Mouse (Mus musculus) monocyte, adult 5-6 weeks (primary cell): ENCODE measurements around the gene Hlx. TPM values are rescaled to one million over a fixed set of nuclear protein-coding genes. Genes with fewer than 3 reads are reported as not detected.
A peak's percentile ranks its signal among the peaks of the same experiment; 100 is the strongest.

ENCODE experiments used
- ATAC-seq: fragments of 153-309, 156-312 bp; replicated peaks from 2 replicates; pipeline ENCODE4 v1.8.0; 2017; ENCODE audit warnings: mild to moderate bottlenecking; ENCODE audit not compliant: low TSS enrichment, insufficient number of reproducible peaks, severe bottlenecking, poor library complexity, low FRiP score
- total RNA-seq: library from RNA; stranded (forward); fragments of 200-1000, 200-491, 200-594 nt; gene quantifications from 3 replicates; pipeline ENCODE4 v1.2.3, GENCODE M21; 2017

The Hlx gene
- 5.3 to 9.2 TPM (median 5.4 TPM) in 3 replicates for total RNA-seq

DNA sequence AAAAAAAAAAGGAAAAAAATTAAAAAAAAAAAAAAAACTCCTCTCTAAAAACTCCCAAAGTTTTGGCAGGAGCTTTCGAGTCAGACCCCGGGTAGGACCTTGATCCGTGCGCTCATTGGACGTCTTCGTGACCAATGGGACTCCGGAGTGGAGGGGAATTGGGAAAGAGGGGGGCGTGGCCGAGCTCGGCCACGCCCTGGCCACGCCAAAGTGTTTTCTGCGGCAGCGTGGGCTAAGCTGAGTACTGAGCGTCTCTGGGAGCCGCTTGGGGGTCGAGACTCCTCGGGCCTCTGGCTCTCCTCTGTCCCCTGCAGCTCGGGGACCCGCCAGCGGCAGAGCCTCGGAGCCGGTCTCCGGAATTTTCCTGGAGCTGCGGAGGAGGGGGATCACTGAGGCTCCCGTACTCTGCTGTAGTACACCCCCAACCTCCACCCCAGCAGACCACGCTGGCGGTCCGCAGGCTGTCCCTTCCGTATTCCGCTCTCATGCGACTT, at the start of gene Hlx:
Gene Hlx (minus strand): TSS at position 64 of the 494 bp plus-strand sequence.
- ATAC-seq = peak; percentile 43; the same call in 1 of the 2 replicates

GRCm38 (mm10) chr1:184782161-184782513, 49.7 kb upstream of the Hlx start:
- ATAC-seq = no peak

DNA sequence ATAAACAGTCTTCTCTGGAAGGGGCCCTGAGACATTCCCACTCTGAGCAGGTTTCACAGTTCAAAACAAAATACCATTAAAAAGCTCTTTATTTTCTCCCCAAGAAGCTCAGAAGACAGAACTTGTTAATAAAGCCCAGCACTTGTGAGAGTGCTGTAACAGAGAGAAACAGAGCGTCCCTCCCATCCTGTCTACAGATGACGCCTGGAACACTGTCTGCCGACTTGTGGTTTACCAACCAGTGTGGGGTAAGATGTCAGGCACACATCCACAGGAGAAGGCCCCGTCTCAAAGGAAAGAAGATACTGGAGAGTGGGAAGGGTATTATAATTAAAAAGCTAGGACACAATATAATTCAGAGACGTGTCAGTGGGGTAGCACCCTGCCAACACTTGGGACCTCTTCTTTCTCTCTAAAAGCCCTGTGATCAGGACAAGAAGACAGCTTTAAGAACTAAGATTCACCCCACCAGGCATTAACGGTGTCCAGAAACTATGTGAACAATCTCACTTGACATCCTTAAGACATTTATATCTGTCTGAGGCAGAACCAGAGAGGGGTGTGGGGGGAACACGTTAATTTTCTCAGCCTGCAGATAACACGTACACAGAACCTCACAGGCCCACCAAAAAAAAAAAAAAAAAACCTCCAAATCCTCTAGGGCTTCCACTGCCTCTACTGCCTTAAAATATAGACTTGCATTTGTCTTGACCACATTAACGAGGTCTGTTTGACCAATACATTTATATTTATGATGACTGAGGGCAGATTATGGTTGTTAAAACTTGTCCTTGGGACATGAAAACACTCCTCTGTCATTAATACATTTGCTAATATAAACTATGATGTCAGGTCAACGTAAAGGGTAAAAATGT, 49.1 kb upstream of the Hlx start:
- ATAC-seq = no peak

- ATAC-seq = no peak
Observed at GRCm38 (mm10) chr1:184778157-184778556, 45.7 kb upstream of the Hlx start.

- ATAC-seq = no peak
Observed at GRCm38 (mm10) chr1:184777061-184777795, 44.8 kb upstream of the Hlx start.

DNA sequence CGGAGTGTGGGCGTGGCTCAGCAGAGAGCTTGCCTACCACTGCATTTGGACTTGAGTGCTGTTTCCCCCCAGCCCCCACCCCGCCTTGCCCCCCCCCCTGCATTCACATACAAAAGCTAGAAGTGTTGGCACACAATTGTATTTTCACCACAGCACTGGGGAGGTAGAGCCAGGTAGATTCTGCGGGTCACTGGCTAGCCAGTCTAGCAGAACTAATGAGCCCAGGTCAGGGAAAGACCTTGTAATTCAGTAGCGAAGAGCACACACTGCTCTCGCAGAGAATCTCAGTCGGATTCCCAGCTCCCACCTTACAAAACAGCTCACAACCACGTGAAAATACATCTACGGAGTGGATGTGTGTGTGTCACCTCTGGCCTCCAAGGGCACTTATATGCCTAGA, 42.9 kb upstream of the Hlx start:
- no peak for ATAC-seq

- no peak for ATAC-seq
Observed at GRCm38 (mm10) chr1:184771891-184772249, 39.5 kb upstream of the Hlx start.

- ATAC-seq = peak; percentile 54; the same call in 1 of the 2 replicates
Observed at GRCm38 (mm10) chr1:184771202-184771890, 38.9 kb upstream of the Hlx start.

DNA sequence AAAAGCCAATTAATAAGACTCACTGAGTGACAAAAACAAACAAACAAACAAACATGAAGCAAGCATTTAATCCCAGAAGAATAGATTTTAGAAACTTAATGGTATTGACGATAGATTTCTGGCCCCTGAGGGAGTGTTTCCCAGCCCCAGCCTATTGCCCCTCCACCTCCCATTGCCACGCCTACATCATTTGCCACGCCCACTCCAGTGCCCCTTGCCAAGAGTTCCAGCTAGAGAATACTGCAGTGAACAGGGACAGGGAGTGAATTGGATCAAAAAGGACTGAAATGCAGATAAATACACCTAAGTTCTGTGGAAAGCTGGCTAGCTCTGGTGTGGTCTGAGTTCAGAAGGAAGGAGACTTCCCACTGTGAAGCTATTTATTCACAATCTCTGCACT, 31.4 kb upstream of the Hlx start:
- ATAC-seq = no peak

GRCm38 (mm10) chr1:184762941-184763340, 30.5 kb upstream of the Hlx start:
- ATAC-seq = no peak

- ATAC-seq = no peak
Observed at GRCm38 (mm10) chr1:184761988-184762387, 29.6 kb upstream of the Hlx start.

GRCm38 (mm10) chr1:184752671-184753070, 20.3 kb upstream of the Hlx start:
- ATAC-seq = no peak

GRCm38 (mm10) chr1:184750114-184750664, 17.8 kb upstream of the Hlx start:
- ATAC-seq = no peak

GRCm38 (mm10) chr1:184748692-184749152, 16.3 kb upstream of the Hlx start:
- no peak for ATAC-seq

- ATAC-seq = peak; percentile 67
Observed at GRCm38 (mm10) chr1:184737876-184738479, 5.6 kb upstream of the Hlx start.

GRCm38 (mm10) chr1:184737228-184737627, 4.8 kb upstream of the Hlx start:
- no peak for ATAC-seq

- no peak for ATAC-seq
Observed at GRCm38 (mm10) chr1:184736260-184736659, 3.8 kb upstream of the Hlx start.
